Mouse (Mus musculus): ENCODE measurements around the gene Oca2. TPM values are rescaled to one million over a fixed set of nuclear protein-coding genes. Genes with fewer than 3 reads are reported as not detected.

Oca2 gene
- polyA plus RNA-seq, 1 experiment from 2014 or later = 0.14 TPM

DNA sequence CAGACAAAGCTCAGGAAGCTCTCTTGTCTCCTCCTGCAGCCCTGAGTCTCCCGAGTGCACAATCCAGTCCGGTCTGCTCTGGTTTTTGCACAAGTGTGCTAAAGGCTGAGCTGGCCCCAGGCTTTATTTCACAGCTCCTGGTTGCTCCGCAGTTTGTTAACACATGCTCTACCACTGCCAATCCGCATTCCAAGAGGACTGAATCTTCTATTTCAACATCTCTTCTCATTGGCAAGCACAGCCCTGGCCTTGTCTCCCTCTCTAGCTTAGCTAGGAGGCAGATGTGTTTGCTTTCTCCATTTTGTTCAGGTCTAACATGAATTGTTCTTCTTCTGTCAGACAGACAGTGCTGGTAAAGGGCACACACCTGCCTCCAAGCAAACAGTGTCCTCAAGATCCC, 309.7 kb downstream of the Oca2 start:
- no peaks in the 10 kb centered on the region for H3K36me3 ChIP-seq
- H3K4me1 ChIP-seq = no peaks in the 10 kb centered on the region
- H3K9ac ChIP-seq (replicated peaks) = no peak overlapping the region
- 85% methylated on average over 4 of the region's 4 CpGs for WGBS
- no peaks in the 10 kb centered on the region for H3K9me3 ChIP-seq
- H3K4me3 ChIP-seq = no peak overlapping the region
- no peak overlapping the region for H3K4me2 ChIP-seq (replicated peaks)
- ATAC-seq (ENCODE audit: low FRiP score, low read depth) = no peak
- H3K27ac ChIP-seq (replicated peaks) = no peak overlapping the region
- no peaks in the 10 kb centered on the region for H3K27me3 ChIP-seq

- Histone ChIP-seq H3K4me2 (replicated peaks) (no peak overlapping the region), H3K4me3 (no peak overlapping the region), H3K27ac (replicated peaks) (no peak overlapping the region), H3K9ac (replicated peaks) (no peak overlapping the region), H3K36me3 (no peaks in the 10 kb centered on the region), H3K4me1 (no peaks in the 10 kb centered on the region), H3K27me3 (no peaks in the 10 kb centered on the region), H3K9me3 (no peaks in the 10 kb centered on the region)
- WGBS = 16% methylated on average over 1 of the region's 1 CpGs
- no peak for ATAC-seq (ENCODE audit: low FRiP score, low read depth)
These were observed 312.2 kb downstream of the Oca2 start for GRCm38 (mm10) chr7:56551804-56552203.

Other genes with a start within 250 kb of the Oca2 start
- 15.2 TPM in 2 replicates for gene Nipa1, start 219.8 kb upstream of the Oca2 start, polyA plus RNA-seq (2016; fragmentation: Nextera tagmentation; extraction: Ambion mirVana)
- 37.6 and 39.6 TPM in 2 replicates for gene Herc2, start 189.6 kb upstream of the Oca2 start, polyA plus RNA-seq (2016; fragmentation: Nextera tagmentation; extraction: Ambion mirVana)